Comparison of ENCODE assay signal across 11 mouse cellular contexts in genomic region chr17:26971247-26971905, GRCm38 (mm10). TPM values are rescaled to one million over a fixed set of nuclear protein-coding genes. Genes with fewer than 3 reads are reported as not detected.
DNase-seq lines count a peak whose midpoint lies in the region; ATAC-seq and TF ChIP-seq lines count a peak whose summit lies in the region.
"Had no signal": no experiment of that assay in that cellular context is flagged by ENCODE, and none has a peak within 500 bp of the region (broad histone marks: within the 10 kb centered on the region; RNA-seq: fewer than 3 reads in every experiment).

No protein-coding gene starts in this region.

- H3K4me1 ChIP-seq in heart, embryonic 12.5 days (replicated peaks), result peaks cover 31% of the 10 kb centered on the region
- peaks cover 41% of the 10 kb centered on the region for H3K4me1 ChIP-seq in midbrain, embryonic 12.5 days
- H3K4me1 ChIP-seq in midbrain, embryonic 14.5 days (ENCODE audit: control insufficient read depth, insufficient read depth, low read length), result peaks cover 20% of the 10 kb centered on the region
- peaks cover 17% of the 10 kb centered on the region for H3K4me1 ChIP-seq in limb, embryonic 14.5 days (ENCODE audit: control insufficient read depth, insufficient read depth, low read length)

- H3K27ac ChIP-seq in heart, embryonic 12.5 days (ENCODE audit: poor library complexity, severe bottlenecking), result no peak overlapping the region
- no peak overlapping the region for H3K27ac ChIP-seq in midbrain, embryonic 12.5 days (replicated peaks)
- no peak overlapping the region for H3K27ac ChIP-seq in midbrain, embryonic 14.5 days (replicated peaks; ENCODE audit: low read depth, low read length)
- H3K27ac ChIP-seq in limb, embryonic 14.5 days (replicated peaks; ENCODE audit: low read depth, low read length), result no peak overlapping the region

- H3K36me3 ChIP-seq in heart, embryonic 12.5 days, result peaks cover 47% of the 10 kb centered on the region
- H3K36me3 ChIP-seq in midbrain, embryonic 12.5 days, result peaks cover 65% of the 10 kb centered on the region
- peaks cover 64% of the 10 kb centered on the region for H3K36me3 ChIP-seq in midbrain, embryonic 14.5 days (ENCODE audit: control insufficient read depth, insufficient read depth, low read length)
- peaks cover 44% of the 10 kb centered on the region for H3K36me3 ChIP-seq in limb, embryonic 14.5 days (ENCODE audit: control insufficient read depth, insufficient read depth, low read length)

- no peak for ATAC-seq in heart, embryonic 12.5 days (ENCODE audit: insufficient number of reproducible peaks, low FRiP score)
- no peak for ATAC-seq in midbrain, embryonic 12.5 days (ENCODE audit: low FRiP score, low read depth)
- no peak for ATAC-seq in midbrain, embryonic 14.5 days (ENCODE audit: low FRiP score, low TSS enrichment)
- ATAC-seq in limb, embryonic 14.5 days (ENCODE audit: low FRiP score, low read depth), result no peak
- ATAC-seq in frontal cortex, adult (ENCODE audit: low TSS enrichment), result no peak

- no peak overlapping the region for H3K4me3 ChIP-seq in heart, embryonic 12.5 days
- H3K4me3 ChIP-seq in midbrain, embryonic 12.5 days, result 0 out of 2 replicates have a peak overlapping the region, but pooled peaks have one; percentile 3
- no peak overlapping the region for H3K4me3 ChIP-seq in midbrain, embryonic 14.5 days (replicated peaks; ENCODE audit: low read depth, low read length)
- peak overlapping the region; percentile 85; the same call in 1 of the 2 replicates for H3K4me3 ChIP-seq in limb, embryonic 14.5 days (replicated peaks; ENCODE audit: low read length)

- 59% methylated on average over 8 of the region's 8 CpGs for WGBS in heart, embryonic 12.5 days
- 59% methylated on average over 8 of the region's 8 CpGs for WGBS in midbrain, embryonic 12.5 days
- WGBS in midbrain, embryonic 14.5 days, result 58% methylated on average over 8 of the region's 8 CpGs
- 54% methylated on average over 8 of the region's 8 CpGs for WGBS in limb, embryonic 14.5 days

- DNase-seq in heart, adult 9 months (ENCODE audit: low spot score in 2 of 2), result no peak
- no peak for DNase-seq in midbrain, embryonic 14.5 days
- no peak for DNase-seq in limb, embryonic 14.5 days (ENCODE audit: low spot score)
- DNase-seq in natural killer cell, adult 2 months (ENCODE audit: low spot score in 2 of 2), result no peak
- no peak for DNase-seq in frontal cortex, postnatal 25 days (ENCODE audit: low spot score in 2 of 2)
- DNase-seq: adrenal gland, adult 2 months; gastrocnemius, postnatal 10 days; right cerebral cortex, postnatal 4 days had no signal

- 0 out of 2 replicates have a peak overlapping the region, but pooled peaks have one; percentile 51 for H3K9ac ChIP-seq in heart, embryonic 12.5 days
- 0 out of 2 replicates have a peak overlapping the region, but pooled peaks have one; percentile 4 for H3K9ac ChIP-seq in midbrain, embryonic 12.5 days (replicated peaks)
- H3K9ac ChIP-seq in midbrain, embryonic 14.5 days (replicated peaks; ENCODE audit: low read length), result no peak overlapping the region
- H3K9ac ChIP-seq in limb, embryonic 14.5 days (ENCODE audit: low read depth, low read length, severe bottlenecking), result 0 out of 2 replicates have a peak overlapping the region, but pooled peaks have one; percentile 79

- H3K4me2 ChIP-seq in heart, embryonic 12.5 days, result peak overlapping the region; percentile 91
- H3K4me2 ChIP-seq in midbrain, embryonic 12.5 days (replicated peaks), result peak overlapping the region; percentile 99
- no peak overlapping the region for H3K4me2 ChIP-seq in midbrain, embryonic 14.5 days (ENCODE audit: low read length)
- peak overlapping the region; percentile 79 for H3K4me2 ChIP-seq in limb, embryonic 14.5 days (replicated peaks; ENCODE audit: low read depth, low read length, severe bottlenecking)

- no peaks in the 10 kb centered on the region for H3K9me3 ChIP-seq in heart, embryonic 12.5 days (replicated peaks)
- H3K9me3 ChIP-seq in midbrain, embryonic 12.5 days, result no peaks in the 10 kb centered on the region
- H3K9me3 ChIP-seq in midbrain, embryonic 14.5 days (ENCODE audit: control insufficient read depth, low read length), result no peaks in the 10 kb centered on the region
- no peaks in the 10 kb centered on the region for H3K9me3 ChIP-seq in limb, embryonic 14.5 days (ENCODE audit: control insufficient read depth, low read length)

- H3K27me3 ChIP-seq in heart, embryonic 12.5 days (replicated peaks), result no peaks in the 10 kb centered on the region
- H3K27me3 ChIP-seq in midbrain, embryonic 12.5 days, result no peaks in the 10 kb centered on the region
- no peaks in the 10 kb centered on the region for H3K27me3 ChIP-seq in midbrain, embryonic 14.5 days (ENCODE audit: control insufficient read depth, insufficient read depth, low read length)
- no peaks in the 10 kb centered on the region for H3K27me3 ChIP-seq in limb, embryonic 14.5 days (ENCODE audit: control insufficient read depth, insufficient read depth, low read length)

- no peak for TF ChIP-seq POLR2A in limb, embryonic 14.5 days (IDR thresholded peaks at IDR 0.05; ENCODE audit: borderline replicate concordance, extremely low read depth, insufficient read depth, insufficient read length)

RNA-seq across cellular contexts. Expression of gene Zbtb9, which starts 1.6 kb away (rescaled TPM):
- polyA plus RNA-seq in heart, embryonic 12.5 days (2016; fragmentation: Nextera tagmentation; extraction: Ambion mirVana), result 10.3 and 10.7 TPM in 2 replicates
- 18.5 and 19.9 TPM in 2 replicates for polyA plus RNA-seq in midbrain, embryonic 12.5 days (2016; fragmentation: Nextera tagmentation; extraction: Ambion mirVana)
- polyA plus RNA-seq in midbrain, embryonic 14.5 days (2014; fragmentation: Nextera tagmentation; extraction: Ambion mirVana), result 8.7 and 11.3 TPM in 2 replicates
- polyA plus RNA-seq in limb, embryonic 14.5 days (2012; rRNA removed), result 12.6 and 14.8 TPM in 2 replicates
- polyA plus RNA-seq in limb, embryonic 14.5 days (2014; fragmentation: Nextera tagmentation; extraction: Ambion mirVana), result 10.0 and 10.6 TPM in 2 replicates

RNA-seq across cellular contexts. Expression of gene Syngap1, which starts 30.3 kb away (rescaled TPM):
- polyA plus RNA-seq in heart, embryonic 12.5 days (2016; fragmentation: Nextera tagmentation; extraction: Ambion mirVana), result 1.2 and 2.2 TPM in 2 replicates
- polyA plus RNA-seq in midbrain, embryonic 12.5 days (2016; fragmentation: Nextera tagmentation; extraction: Ambion mirVana), result 3.3 and 3.6 TPM in 2 replicates
- polyA plus RNA-seq in midbrain, embryonic 14.5 days (2014; fragmentation: Nextera tagmentation; extraction: Ambion mirVana), result 5.5 and 9.7 TPM in 2 replicates
- polyA plus RNA-seq in limb, embryonic 14.5 days (2012; rRNA removed), result 82.4 and 111 TPM in 2 replicates
- 2.0 and 2.4 TPM in 2 replicates for polyA plus RNA-seq in limb, embryonic 14.5 days (2014; fragmentation: Nextera tagmentation; extraction: Ambion mirVana)

RNA-seq across cellular contexts. Expression of gene Cuta, which starts 32.0 kb away (rescaled TPM):
- 148 and 155 TPM in 2 replicates for polyA plus RNA-seq in heart, embryonic 12.5 days (2016; fragmentation: Nextera tagmentation; extraction: Ambion mirVana)
- 156 and 159 TPM in 2 replicates for polyA plus RNA-seq in midbrain, embryonic 12.5 days (2016; fragmentation: Nextera tagmentation; extraction: Ambion mirVana)
- 99.2 and 108 TPM in 2 replicates for polyA plus RNA-seq in midbrain, embryonic 14.5 days (2014; fragmentation: Nextera tagmentation; extraction: Ambion mirVana)
- polyA plus RNA-seq in limb, embryonic 14.5 days (2012; rRNA removed), result 127 and 172 TPM in 2 replicates
- 146 and 158 TPM in 2 replicates for polyA plus RNA-seq in limb, embryonic 14.5 days (2014; fragmentation: Nextera tagmentation; extraction: Ambion mirVana)

RNA-seq across cellular contexts. Expression of gene Phf1, which starts 38.5 kb away (rescaled TPM):
- polyA plus RNA-seq in heart, embryonic 12.5 days (2016; fragmentation: Nextera tagmentation; extraction: Ambion mirVana), result 9.0 and 9.4 TPM in 2 replicates
- 11.6 and 11.9 TPM in 2 replicates for polyA plus RNA-seq in midbrain, embryonic 12.5 days (2016; fragmentation: Nextera tagmentation; extraction: Ambion mirVana)
- polyA plus RNA-seq in midbrain, embryonic 14.5 days (2014; fragmentation: Nextera tagmentation; extraction: Ambion mirVana), result 18.2 and 24.0 TPM in 2 replicates
- 56.6 and 72.8 TPM in 2 replicates for polyA plus RNA-seq in limb, embryonic 14.5 days (2012; rRNA removed)
- polyA plus RNA-seq in limb, embryonic 14.5 days (2014; fragmentation: Nextera tagmentation; extraction: Ambion mirVana), result 11.9 and 12.8 TPM in 2 replicates

RNA-seq across cellular contexts. Expression of gene Kifc5b, which starts 54.5 kb away (rescaled TPM):
- polyA plus RNA-seq in heart, embryonic 12.5 days (2016; fragmentation: Nextera tagmentation; extraction: Ambion mirVana), result 5.2 and 5.7 TPM in 2 replicates
- polyA plus RNA-seq in midbrain, embryonic 12.5 days (2016; fragmentation: Nextera tagmentation; extraction: Ambion mirVana), result 6.3 and 9.1 TPM in 2 replicates
- polyA plus RNA-seq in midbrain, embryonic 14.5 days (2014; fragmentation: Nextera tagmentation; extraction: Ambion mirVana), result 1.2 and 2.3 TPM in 2 replicates
- 23.7 TPM in 2 replicates for polyA plus RNA-seq in limb, embryonic 14.5 days (2012; rRNA removed)
- polyA plus RNA-seq in limb, embryonic 14.5 days (2014; fragmentation: Nextera tagmentation; extraction: Ambion mirVana), result 4.9 and 5.9 TPM in 2 replicates

Comparison
In these comparisons a context has a peak if more than half of its experiments do, and no peak if none do; other contexts are left out.
1. H3K4me3 ChIP-seq: peak in midbrain, embryonic 12.5 days (single experiment) and limb, embryonic 14.5 days (single experiment); none in heart, embryonic 12.5 days (single experiment) and midbrain, embryonic 14.5 days (single experiment).